Mouse (Mus musculus): ENCODE data around the gene Platr17. TPM values are rescaled to one million over a fixed set of nuclear protein-coding genes. Genes with fewer than 3 reads are reported as not detected.

Platr17 gene
- polyA plus RNA-seq, 1 experiment = 0.33 TPM

DNA sequence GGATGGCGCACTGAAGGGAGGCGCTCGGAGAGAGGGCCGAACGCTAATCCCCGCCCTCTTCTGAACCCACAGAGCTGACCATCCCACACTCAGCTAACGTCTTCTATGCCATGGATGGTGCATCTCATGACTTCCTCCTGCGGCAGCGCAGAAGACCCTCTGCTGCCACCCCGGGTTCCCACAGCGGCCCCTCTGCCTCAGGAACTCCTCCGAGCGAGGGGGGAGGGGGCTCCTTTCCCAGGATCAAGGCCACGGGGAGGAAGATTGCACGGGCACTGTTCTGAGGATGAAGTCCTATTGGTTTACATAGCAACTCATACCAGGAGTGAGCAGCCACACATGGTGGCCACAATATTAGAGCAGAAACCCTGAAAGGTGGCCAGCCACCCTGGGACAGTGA lies 32.1 kb downstream of the Platr17 start:
- TF ChIP-seq CTCF (IDR thresholded peaks at IDR 0.05; ENCODE audit: insufficient read depth, low read length) (no peak), POLR2A (IDR thresholded peaks at IDR 0.05; ENCODE audit: borderline replicate concordance, extremely low read depth, low read depth, low read length) (no peak)
- Histone ChIP-seq H3K4me3 (replicated peaks; ENCODE audit: extremely low read depth, low read depth, low read length) (no peak overlapping the region), H3K4me1 (ENCODE audit: control insufficient read depth, insufficient read depth, low read length) (peaks cover 10% of the 10 kb centered on the region; the same call in 1 of the 2 replicates)
- no peak for DNase-seq
- 83% methylated on average over 15 of the region's 15 CpGs for WGBS

DNA sequence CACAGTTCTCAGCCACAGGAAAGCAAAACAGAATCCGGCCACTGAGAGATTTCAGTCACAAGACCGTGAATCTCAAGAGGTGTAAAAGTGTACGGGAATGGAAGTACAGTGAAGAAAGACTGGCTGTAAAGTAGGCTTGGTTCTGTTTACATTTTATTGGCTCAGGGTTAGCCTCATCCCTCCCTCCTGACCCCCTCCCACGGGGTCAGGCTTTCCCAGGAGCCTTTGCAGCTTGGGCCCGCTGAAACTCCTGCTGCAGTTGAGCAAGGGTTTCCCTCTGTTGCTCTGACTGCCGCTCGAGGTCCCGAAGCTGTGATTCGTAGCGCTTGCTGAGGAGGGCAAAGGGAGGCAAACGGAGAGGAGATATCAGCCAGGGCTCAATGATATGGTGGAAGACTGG lies 33.8 kb downstream of the Platr17 start:
- WGBS = 64% methylated on average over 11 of the region's 11 CpGs
- Histone ChIP-seq H3K4me1 (ENCODE audit: control insufficient read depth, insufficient read depth, low read length) (peaks cover 10% of the 10 kb centered on the region; the same call in 1 of the 2 replicates), H3K4me3 (replicated peaks; ENCODE audit: extremely low read depth, low read depth, low read length) (no peak overlapping the region)
- no peak for DNase-seq
- no peak for TF ChIP-seq POLR2A (IDR thresholded peaks at IDR 0.05; ENCODE audit: borderline replicate concordance, extremely low read depth, low read depth, low read length)
- TF ChIP-seq CTCF (IDR thresholded peaks at IDR 0.05; ENCODE audit: insufficient read depth, low read length) = no peak

DNA sequence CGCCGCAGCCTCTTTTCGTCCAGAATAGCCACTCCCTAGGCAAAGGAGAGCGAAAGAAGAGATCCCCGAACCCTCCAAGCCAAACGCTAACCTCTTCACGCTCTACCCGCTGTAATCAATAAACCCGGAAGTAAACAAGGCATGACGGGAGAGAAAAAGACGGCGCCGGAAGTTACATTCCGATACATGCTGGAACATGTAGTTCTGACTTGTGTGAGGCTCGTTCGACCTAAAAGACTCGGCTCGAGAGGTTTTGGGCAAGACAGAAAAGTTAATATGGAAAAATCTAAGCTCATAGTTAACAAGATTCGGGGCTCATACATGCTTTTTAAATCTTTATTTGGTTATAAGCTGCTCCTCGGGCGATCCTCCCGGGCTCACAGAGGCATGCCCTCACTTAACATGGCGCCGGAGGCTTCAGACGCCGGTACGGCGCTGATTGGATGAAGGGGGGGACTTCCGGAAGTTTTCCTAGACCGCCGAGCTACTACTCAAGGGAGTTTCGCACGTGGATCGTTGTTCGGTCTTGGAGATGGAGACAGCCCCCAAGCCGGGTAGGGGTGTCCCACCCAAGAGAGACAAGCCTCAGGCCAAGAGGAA lies 35.4 kb downstream of the Platr17 start, which contains the start of the genes Pfdn6 and Wdr46:
Pfdn6 (minus strand) TSS at position 138 of the 600 bp plus-strand sequence.
Wdr46 (plus strand) TSS at position 455 of the 600 bp plus-strand sequence.
- TF ChIP-seq CTCF (IDR thresholded peaks at IDR 0.05; ENCODE audit: insufficient read depth, low read length) (no peak), POLR2A (IDR thresholded peaks at IDR 0.05; ENCODE audit: borderline replicate concordance, extremely low read depth, low read depth, low read length) (peak; percentile 51; the same call in 1 of the 2 replicates)
- under 1% methylated on average over 36 of the region's 36 CpGs for WGBS
- Histone ChIP-seq H3K4me1 (ENCODE audit: control insufficient read depth, insufficient read depth, low read length) (peaks cover 10% of the 10 kb centered on the region; the same call in 1 of the 2 replicates), H3K4me3 (replicated peaks; ENCODE audit: extremely low read depth, low read depth, low read length) (peak within 1 kb of the TSS; percentile 82)
- peak; percentile 86 for DNase-seq

DNA sequence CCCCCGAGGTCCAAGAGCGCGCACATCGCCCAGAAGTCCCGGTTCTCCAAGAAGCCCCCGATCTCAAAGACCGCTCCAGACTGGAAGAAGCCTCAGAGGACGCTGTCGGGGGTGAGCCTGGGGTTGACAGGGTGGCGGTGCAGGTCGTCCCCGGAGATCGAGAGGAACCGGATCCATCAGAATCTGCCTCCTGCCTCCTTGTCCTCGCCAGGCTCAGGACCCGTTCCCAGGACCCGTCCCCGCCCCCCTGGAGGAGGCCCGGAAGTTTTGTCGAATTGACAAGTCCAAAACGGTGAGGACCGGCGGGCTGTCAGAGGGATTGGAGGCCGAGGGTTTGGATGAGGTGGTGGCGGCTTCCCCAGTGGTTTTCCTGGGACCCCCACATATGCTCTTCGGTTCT lies 36.0 kb downstream of the Platr17 start:
- no peak for DNase-seq
- Histone ChIP-seq H3K4me3 (replicated peaks; ENCODE audit: extremely low read depth, low read depth, low read length) (peak overlapping the region; percentile 82), H3K4me1 (ENCODE audit: control insufficient read depth, insufficient read depth, low read length) (peaks cover 10% of the 10 kb centered on the region; the same call in 1 of the 2 replicates)
- TF ChIP-seq CTCF (IDR thresholded peaks at IDR 0.05; ENCODE audit: insufficient read depth, low read length) (no peak), POLR2A (IDR thresholded peaks at IDR 0.05; ENCODE audit: borderline replicate concordance, extremely low read depth, low read depth, low read length) (no peak)
- WGBS = 2% methylated on average over 26 of the region's 26 CpGs

DNA sequence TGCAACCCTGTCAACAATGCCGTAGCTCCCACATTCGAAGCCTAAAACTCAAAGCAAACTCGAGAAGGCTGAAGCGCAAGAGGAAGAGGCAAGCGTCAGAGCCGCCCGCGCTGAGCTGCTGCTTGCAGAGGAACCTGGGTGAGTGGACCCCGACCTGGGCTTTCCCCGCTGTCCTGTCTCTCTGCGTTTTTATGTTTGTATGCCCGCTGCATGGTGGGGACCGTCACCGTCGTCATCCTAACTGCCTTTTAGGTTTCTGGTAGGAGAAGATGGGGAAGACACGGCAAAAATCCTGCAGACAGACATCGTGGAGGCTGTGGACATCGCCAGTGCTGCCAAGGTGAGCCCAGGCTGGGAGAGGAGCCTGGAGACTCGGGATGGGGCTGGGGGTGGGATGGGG lies 36.4 kb downstream of the Platr17 start:
- no peak for TF ChIP-seq CTCF (IDR thresholded peaks at IDR 0.05; ENCODE audit: insufficient read depth, low read length)
- TF ChIP-seq POLR2A (IDR thresholded peaks at IDR 0.05; ENCODE audit: borderline replicate concordance, extremely low read depth, low read depth, low read length) = no peak
- 47% methylated on average over 19 of the region's 19 CpGs for WGBS
- DNase-seq = no peak
- peaks cover 10% of the 10 kb centered on the region; the same call in 1 of the 2 replicates for H3K4me1 ChIP-seq (ENCODE audit: control insufficient read depth, insufficient read depth, low read length)
- H3K4me3 ChIP-seq (replicated peaks; ENCODE audit: extremely low read depth, low read depth, low read length) = peak overlapping the region; percentile 3

DNA sequence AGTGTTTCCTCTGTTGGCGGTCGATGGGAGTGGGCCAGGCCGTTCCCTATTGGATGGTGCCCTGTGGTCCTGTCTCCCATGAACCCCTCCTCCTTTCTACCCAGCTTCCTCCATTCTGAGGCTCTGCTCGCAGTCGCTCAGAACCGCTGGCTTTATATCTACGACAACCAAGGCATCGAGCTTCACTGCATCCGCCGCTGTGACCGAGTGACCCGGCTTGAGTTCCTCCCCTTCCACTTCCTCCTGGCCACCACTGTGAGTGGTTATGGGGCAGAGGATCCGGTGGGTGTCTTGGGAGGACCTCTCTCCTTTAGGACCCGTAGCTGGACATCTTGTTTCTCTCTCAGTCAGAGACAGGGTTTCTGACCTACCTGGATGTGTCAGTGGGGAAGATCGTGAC lies 38.5 kb downstream of the Platr17 start:
- TF ChIP-seq POLR2A (IDR thresholded peaks at IDR 0.05; ENCODE audit: borderline replicate concordance, extremely low read depth, low read depth, low read length) = no peak
- TF ChIP-seq CTCF (IDR thresholded peaks at IDR 0.05; ENCODE audit: insufficient read depth, low read length) = no peak
- Histone ChIP-seq H3K4me3 (replicated peaks; ENCODE audit: extremely low read depth, low read depth, low read length) (no peak overlapping the region), H3K4me1 (ENCODE audit: control insufficient read depth, insufficient read depth, low read length) (peaks cover 10% of the 10 kb centered on the region; the same call in 1 of the 2 replicates)
- no peak for DNase-seq
- WGBS = 88% methylated on average over 15 of the region's 15 CpGs

DNA sequence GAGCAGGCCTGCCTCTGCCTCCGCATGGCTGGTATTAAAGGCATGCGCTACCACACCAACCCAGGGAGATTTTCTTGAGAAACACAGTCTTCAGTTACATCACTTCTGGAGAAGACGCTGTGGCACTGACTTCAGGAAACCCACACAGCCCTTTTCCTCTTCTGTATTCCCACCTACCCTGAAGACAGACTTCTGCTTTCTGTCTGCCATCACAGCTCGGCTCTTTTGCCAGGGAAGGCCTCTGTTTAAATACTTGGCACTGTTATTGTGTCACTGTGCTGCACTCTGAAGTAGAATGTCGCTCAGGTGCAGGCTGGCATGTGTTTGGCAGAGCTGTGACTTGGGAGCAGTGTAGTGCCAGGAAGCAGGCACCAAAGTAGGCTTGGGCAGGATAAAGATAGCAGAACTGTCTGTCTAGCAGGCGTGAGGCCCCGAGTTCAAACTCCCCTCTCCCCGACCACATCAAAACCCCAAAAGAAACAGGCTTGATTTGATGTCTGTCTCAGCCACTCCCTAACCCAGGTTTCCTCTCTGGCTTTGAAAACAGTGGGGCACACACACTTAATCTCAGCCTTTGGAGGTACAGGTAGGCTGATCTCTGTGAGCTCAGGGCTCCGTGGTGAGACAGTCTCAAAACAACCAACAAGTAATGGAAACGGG lies 42.6 kb downstream of the Platr17 start:
- WGBS = 75% methylated on average over 10 of the region's 10 CpGs
- no peak overlapping the region for H3K4me3 ChIP-seq (replicated peaks; ENCODE audit: extremely low read depth, low read depth, low read length)
- TF ChIP-seq POLR2A (IDR thresholded peaks at IDR 0.05; ENCODE audit: borderline replicate concordance, extremely low read depth, low read depth, low read length) (no peak), CTCF (IDR thresholded peaks at IDR 0.05; ENCODE audit: insufficient read depth, low read length) (no peak)
- H3K4me1 ChIP-seq (ENCODE audit: control insufficient read depth, insufficient read depth, low read length) = peaks cover 11% of the 10 kb centered on the region; the same call in 1 of the 2 replicates
- DNase-seq = no peak

DNA sequence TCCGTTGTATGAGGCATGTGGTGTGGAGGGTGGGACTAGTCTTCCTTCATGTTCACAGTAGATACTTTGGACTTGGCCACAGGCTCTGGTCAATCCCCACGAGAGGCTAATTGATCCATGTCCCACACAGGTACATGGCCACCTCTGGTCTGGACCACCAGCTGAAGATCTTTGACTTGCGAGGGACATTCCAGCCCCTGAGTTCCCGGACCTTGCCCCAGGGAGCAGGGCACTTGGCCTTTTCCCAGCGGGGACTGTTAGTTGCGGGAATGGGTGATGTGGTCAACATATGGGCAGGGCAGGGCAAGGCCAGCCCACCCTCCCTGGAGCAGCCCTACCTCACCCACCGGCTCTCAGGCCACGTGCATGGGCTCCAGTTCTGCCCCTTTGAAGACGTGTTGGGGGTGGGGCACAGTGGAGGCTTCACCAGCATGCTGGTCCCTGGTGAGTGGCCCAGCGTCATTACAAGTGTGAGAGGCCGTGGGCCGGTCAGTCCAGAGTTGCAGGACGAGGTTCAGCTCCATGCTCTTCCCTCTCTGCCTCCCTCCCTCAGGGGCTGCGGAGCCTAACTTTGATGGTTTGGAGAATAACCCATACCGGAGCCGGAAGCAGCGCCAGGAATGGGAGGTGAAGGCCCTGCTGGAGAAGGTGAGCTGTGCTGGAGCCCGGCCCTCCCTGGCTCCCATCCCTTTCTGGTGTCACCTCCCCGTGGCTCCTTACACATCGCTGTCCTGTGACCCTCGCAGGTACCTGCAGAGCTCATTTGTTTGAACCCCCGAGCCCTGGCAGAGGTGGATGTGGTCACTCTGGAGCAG lies 43.4 kb downstream of the Platr17 start:
- WGBS = 86% methylated on average over 22 of the region's 22 CpGs
- no peak for DNase-seq
- TF ChIP-seq CTCF (IDR thresholded peaks at IDR 0.05; ENCODE audit: insufficient read depth, low read length) = no peak
- TF ChIP-seq POLR2A (IDR thresholded peaks at IDR 0.05; ENCODE audit: borderline replicate concordance, extremely low read depth, low read depth, low read length) = no peak
- Histone ChIP-seq H3K4me3 (replicated peaks; ENCODE audit: extremely low read depth, low read depth, low read length) (no peak overlapping the region), H3K4me1 (ENCODE audit: control insufficient read depth, insufficient read depth, low read length) (peaks cover 11% of the 10 kb centered on the region; the same call in 1 of the 2 replicates)

DNA sequence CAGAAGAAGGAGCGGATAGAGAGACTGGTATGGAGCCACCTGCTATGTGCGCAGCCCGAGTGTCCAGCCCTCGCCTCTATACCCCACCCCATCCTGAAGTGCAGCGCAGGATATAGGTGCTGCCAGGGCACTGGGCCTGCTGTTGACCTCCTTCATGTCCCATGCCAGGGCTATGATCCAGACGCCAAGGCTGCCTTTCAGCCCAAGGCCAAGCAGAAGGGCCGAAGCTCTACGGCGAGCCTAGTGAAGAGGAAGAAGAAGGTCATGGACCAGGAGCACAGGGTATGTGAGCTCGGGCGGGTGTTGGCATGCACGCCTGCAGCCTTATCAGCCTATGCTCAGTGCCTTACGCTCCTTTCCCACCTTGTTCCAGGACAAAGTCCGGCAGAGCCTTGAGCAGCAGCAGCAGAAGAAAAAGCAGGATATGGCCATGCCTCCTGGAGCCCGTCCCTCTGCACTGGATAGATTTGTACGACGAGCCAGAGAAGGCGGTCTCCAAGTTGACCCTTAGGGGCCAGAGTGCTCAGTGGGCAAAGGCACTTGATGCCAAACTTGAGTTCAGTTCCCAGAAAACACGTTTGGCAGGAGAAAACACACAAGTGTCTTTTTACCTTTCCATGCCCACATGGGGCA lies 44.1 kb downstream of the Platr17 start:
- peaks cover 11% of the 10 kb centered on the region; the same call in 1 of the 2 replicates for H3K4me1 ChIP-seq (ENCODE audit: control insufficient read depth, insufficient read depth, low read length)
- no peak for DNase-seq
- 85% methylated on average over 19 of the region's 19 CpGs for WGBS
- H3K4me3 ChIP-seq (replicated peaks; ENCODE audit: extremely low read depth, low read depth, low read length) = no peak overlapping the region
- no peak for TF ChIP-seq POLR2A (IDR thresholded peaks at IDR 0.05; ENCODE audit: borderline replicate concordance, extremely low read depth, low read depth, low read length)
- no peak for TF ChIP-seq CTCF (IDR thresholded peaks at IDR 0.05; ENCODE audit: insufficient read depth, low read length)
